Mouse (Mus musculus): ENCODE measurements at regions not wholly inside any gene's neighbourhood (a gene's known extent, or its start where the extent isn't known, plus 50 kb on each side); places are given as distances from the start of the nearest gene placed in this dataset.

DNA sequence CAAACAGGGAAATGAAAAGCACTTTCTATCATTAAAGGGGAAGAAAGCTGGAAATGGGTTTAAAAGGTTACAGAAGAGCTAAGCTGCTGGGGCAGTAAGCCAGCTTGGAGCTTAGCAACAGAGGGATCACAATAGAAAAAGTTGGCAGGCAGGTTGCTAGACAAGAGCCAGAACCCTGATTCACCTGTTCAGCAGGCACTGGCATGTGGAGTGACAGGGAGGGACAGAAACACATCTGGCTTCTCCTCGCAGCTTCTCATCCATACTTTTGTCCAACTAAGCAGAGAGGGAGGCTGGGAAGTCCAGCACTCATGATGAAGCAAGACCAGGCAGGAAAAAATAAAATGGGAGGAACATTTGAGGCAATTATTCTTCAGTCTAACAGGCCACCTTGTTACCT is 81.3 kb upstream of the Thrb start:
- Histone ChIP-seq H3K27ac (ENCODE audit: low read length) (no peak overlapping the region), H3K4me1 (ENCODE audit: control insufficient read depth, insufficient read depth, low read length) (no peaks in the 10 kb centered on the region), H3K36me3 (ENCODE audit: control insufficient read depth, insufficient read depth, low read length) (no peaks in the 10 kb centered on the region), H3K9me3 (ENCODE audit: control insufficient read depth, low read depth, low read length) (no peaks in the 10 kb centered on the region), H3K27me3 (ENCODE audit: control insufficient read depth, insufficient read depth, low read length) (no peaks in the 10 kb centered on the region), H3K9ac (replicated peaks; ENCODE audit: low read depth, low read length) (no peak overlapping the region), H3K4me2 (replicated peaks; ENCODE audit: low read depth, low read length) (no peak overlapping the region), H3K4me3 (ENCODE audit: low read depth, low read length) (no peak overlapping the region)
- 53% methylated on average over 1 of the region's 1 CpGs for WGBS
- ATAC-seq (ENCODE audit: insufficient number of reproducible peaks, insufficient read depth, low FRiP score, low read depth), result no peak

DNA sequence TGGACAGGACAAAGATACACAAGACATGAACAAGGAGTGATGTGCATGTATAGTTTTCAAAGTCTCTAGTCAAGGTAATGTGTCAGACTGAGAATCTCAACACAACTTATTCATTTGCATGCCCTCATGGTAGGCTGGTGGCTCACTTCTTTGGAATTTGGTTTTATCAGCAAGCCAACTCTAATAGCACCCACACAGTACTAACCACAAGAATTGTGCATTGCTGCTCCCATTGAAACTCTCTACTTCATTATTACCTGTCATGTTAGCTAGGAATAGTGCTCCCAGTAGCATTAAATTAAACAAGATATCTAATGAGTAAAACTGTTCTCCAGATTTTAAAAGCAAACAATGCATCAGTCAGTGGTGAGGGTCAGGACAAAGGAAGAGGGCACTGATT is 70.5 kb upstream of the Thrb start:
- H3K27me3 ChIP-seq (ENCODE audit: control insufficient read depth, insufficient read depth, low read length), result no peaks in the 10 kb centered on the region
- ATAC-seq (ENCODE audit: insufficient number of reproducible peaks, insufficient read depth, low FRiP score, low read depth), result no peak
- H3K4me1 ChIP-seq (ENCODE audit: control insufficient read depth, insufficient read depth, low read length), result no peaks in the 10 kb centered on the region
- no peak overlapping the region for H3K27ac ChIP-seq (ENCODE audit: low read length)
- H3K4me2 ChIP-seq (replicated peaks; ENCODE audit: low read depth, low read length), result no peak overlapping the region
- no peaks in the 10 kb centered on the region for H3K36me3 ChIP-seq (ENCODE audit: control insufficient read depth, insufficient read depth, low read length)
- H3K4me3 ChIP-seq (ENCODE audit: low read depth, low read length), result no peak overlapping the region
- H3K9ac ChIP-seq (replicated peaks; ENCODE audit: low read depth, low read length), result no peak overlapping the region
- H3K9me3 ChIP-seq (ENCODE audit: control insufficient read depth, low read depth, low read length), result no peaks in the 10 kb centered on the region

DNA sequence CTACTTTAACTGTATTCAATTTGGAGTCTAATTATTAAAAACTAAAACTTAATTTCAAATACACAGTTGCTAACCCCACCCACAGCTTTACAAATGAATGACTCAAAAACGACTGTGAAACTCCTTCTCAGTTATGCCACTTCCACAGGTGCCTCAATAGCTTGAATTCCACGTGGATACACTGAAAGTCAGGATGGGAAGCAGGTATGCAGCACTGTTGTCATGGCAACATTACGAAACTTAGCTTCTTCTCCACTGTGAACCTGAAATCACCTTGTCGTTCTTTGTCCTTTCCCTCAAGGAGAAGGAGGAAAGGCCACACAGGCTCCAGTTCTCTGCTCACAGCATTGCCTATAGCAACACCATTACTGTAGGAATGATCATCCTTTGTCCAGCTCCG is 60.5 kb upstream of the Thrb start:
- no peaks in the 10 kb centered on the region for H3K36me3 ChIP-seq (ENCODE audit: control insufficient read depth, insufficient read depth, low read length)
- no peak overlapping the region for H3K4me2 ChIP-seq (replicated peaks; ENCODE audit: low read depth, low read length)
- H3K9me3 ChIP-seq (ENCODE audit: control insufficient read depth, low read depth, low read length), result no peaks in the 10 kb centered on the region
- ATAC-seq (ENCODE audit: insufficient number of reproducible peaks, insufficient read depth, low FRiP score, low read depth), result no peak
- H3K4me1 ChIP-seq (ENCODE audit: control insufficient read depth, insufficient read depth, low read length), result no peaks in the 10 kb centered on the region
- no peak overlapping the region for H3K27ac ChIP-seq (ENCODE audit: low read length)
- H3K27me3 ChIP-seq (ENCODE audit: control insufficient read depth, insufficient read depth, low read length), result no peaks in the 10 kb centered on the region
- H3K9ac ChIP-seq (replicated peaks; ENCODE audit: low read depth, low read length), result no peak overlapping the region
- H3K4me3 ChIP-seq (ENCODE audit: low read depth, low read length), result no peak overlapping the region
- 68% methylated on average over 5 of the region's 5 CpGs for WGBS

DNA sequence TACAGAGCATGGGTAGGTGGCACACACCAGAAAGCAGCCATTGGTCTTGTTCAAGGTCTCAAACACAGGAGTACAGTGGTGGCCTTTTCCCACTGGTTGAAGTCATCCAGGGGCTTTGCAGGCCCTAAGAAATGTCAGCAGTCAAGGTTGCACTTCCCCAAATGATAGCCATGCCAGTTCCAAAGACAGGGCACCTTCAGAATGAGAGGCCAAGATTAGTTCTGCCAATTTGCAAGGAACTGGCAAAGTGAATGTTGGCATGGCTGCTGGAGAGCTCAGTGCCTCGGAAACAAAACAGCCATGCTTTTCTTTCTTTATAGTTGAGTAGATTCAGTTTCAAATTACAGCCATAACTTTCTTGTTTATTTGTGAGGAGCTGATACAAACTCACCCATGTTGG is 57.7 kb upstream of the Thrb start:
- ATAC-seq (ENCODE audit: insufficient number of reproducible peaks, insufficient read depth, low FRiP score, low read depth), result no peak
- H3K9me3 ChIP-seq (ENCODE audit: control insufficient read depth, low read depth, low read length), result no peaks in the 10 kb centered on the region
- H3K36me3 ChIP-seq (ENCODE audit: control insufficient read depth, insufficient read depth, low read length), result no peaks in the 10 kb centered on the region
- no peak overlapping the region for H3K4me2 ChIP-seq (replicated peaks; ENCODE audit: low read depth, low read length)
- H3K4me1 ChIP-seq (ENCODE audit: control insufficient read depth, insufficient read depth, low read length), result no peaks in the 10 kb centered on the region
- H3K9ac ChIP-seq (replicated peaks; ENCODE audit: low read depth, low read length), result no peak overlapping the region
- H3K4me3 ChIP-seq (ENCODE audit: low read depth, low read length), result no peak overlapping the region
- no peak overlapping the region for H3K27ac ChIP-seq (ENCODE audit: low read length)
- no peaks in the 10 kb centered on the region for H3K27me3 ChIP-seq (ENCODE audit: control insufficient read depth, insufficient read depth, low read length)
- 83% methylated on average over 1 of the region's 1 CpGs for WGBS

DNA sequence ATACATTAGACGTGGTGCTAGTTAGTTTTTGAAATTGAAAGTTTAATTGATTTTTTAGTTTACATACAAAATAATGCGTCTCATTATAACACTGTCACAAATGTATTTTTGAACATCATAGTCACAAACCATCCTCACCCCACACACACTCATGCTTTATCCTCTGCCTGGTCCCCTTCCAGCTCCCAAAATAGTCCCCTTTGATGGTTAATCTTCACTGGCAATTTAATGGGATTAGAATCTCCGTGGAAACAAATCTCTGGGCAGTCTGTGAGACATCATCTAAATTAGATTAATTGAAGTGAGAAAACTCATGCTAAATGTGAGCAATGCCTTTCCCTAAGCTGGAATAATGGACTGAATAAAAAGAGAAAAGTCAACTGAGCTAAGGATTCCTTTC is 54.0 kb upstream of the Thrb start:
- Histone ChIP-seq H3K4me3 (ENCODE audit: low read depth, low read length) (no peak overlapping the region), H3K36me3 (ENCODE audit: control insufficient read depth, insufficient read depth, low read length) (no peaks in the 10 kb centered on the region), H3K4me2 (replicated peaks; ENCODE audit: low read depth, low read length) (no peak overlapping the region), H3K27ac (ENCODE audit: low read length) (no peak overlapping the region), H3K9ac (replicated peaks; ENCODE audit: low read depth, low read length) (no peak overlapping the region), H3K9me3 (ENCODE audit: control insufficient read depth, low read depth, low read length) (no peaks in the 10 kb centered on the region), H3K27me3 (ENCODE audit: control insufficient read depth, insufficient read depth, low read length) (no peaks in the 10 kb centered on the region), H3K4me1 (ENCODE audit: control insufficient read depth, insufficient read depth, low read length) (no peaks in the 10 kb centered on the region)
- no peak for ATAC-seq (ENCODE audit: insufficient number of reproducible peaks, insufficient read depth, low FRiP score, low read depth)
- WGBS, result 57% methylated on average over 3 of the region's 3 CpGs

DNA sequence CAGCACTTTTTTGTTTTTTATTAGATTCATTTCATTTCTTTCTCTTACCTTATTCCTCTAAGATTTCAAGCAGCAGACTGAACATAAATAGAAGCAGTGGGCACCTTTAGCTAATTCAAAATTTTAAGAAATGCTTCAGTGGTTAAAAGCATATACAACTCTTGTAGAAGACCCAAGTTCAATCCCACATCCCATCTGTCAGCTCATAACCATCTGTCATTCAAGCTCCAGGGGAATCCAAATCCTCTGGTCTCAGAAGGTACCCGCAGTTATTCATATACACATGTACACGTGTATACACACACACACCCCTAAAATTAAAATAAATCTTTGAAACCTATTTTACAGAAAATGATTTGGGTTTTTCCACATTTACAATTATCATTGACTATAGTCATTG is 52.9 kb upstream of the Thrb start:
- Histone ChIP-seq H3K36me3 (ENCODE audit: control insufficient read depth, insufficient read depth, low read length) (no peaks in the 10 kb centered on the region), H3K9ac (replicated peaks; ENCODE audit: low read depth, low read length) (no peak overlapping the region), H3K4me3 (ENCODE audit: low read depth, low read length) (no peak overlapping the region), H3K27ac (ENCODE audit: low read length) (no peak overlapping the region), H3K4me1 (ENCODE audit: control insufficient read depth, insufficient read depth, low read length) (no peaks in the 10 kb centered on the region), H3K27me3 (ENCODE audit: control insufficient read depth, insufficient read depth, low read length) (no peaks in the 10 kb centered on the region), H3K4me2 (replicated peaks; ENCODE audit: low read depth, low read length) (no peak overlapping the region), H3K9me3 (ENCODE audit: control insufficient read depth, low read depth, low read length) (no peaks in the 10 kb centered on the region)
- ATAC-seq (ENCODE audit: insufficient number of reproducible peaks, insufficient read depth, low FRiP score, low read depth), result no peak
- 85% methylated on average over 2 of the region's 2 CpGs for WGBS
